Mouse (Mus musculus): Measurements from ENCODE around the gene Slc39a8.

- TF ChIP-seq NELFE (IDR thresholded peaks at IDR 0.05; ENCODE audit: low read depth, low read length), result no peak
- no peak for TF ChIP-seq POLR2A (IDR thresholded peaks at IDR 0.05; ENCODE audit: control insufficient read depth in 1 of 2, insufficient read depth in 1 of 2, low read depth in 1 of 2, low read length in 2 of 2, poor library complexity in 1 of 2)
- TF ChIP-seq TBP (IDR thresholded peaks at IDR 0.05; ENCODE audit: low read depth, low read length), result no peak
- no peak for TF ChIP-seq CTCF (IDR thresholded peaks at IDR 0.05 in 2 of 3, conservative IDR thresholded peaks at IDR 0.05 in 1 of 3; ENCODE audit: control insufficient read depth in 1 of 3, insufficient read depth in 1 of 3, low read depth in 2 of 3, low read length in 3 of 3, poor library complexity in 1 of 3, severe bottlenecking in 1 of 3)
- no peak for TF ChIP-seq POLR2AphosphoS2 (IDR thresholded peaks at IDR 0.05; ENCODE audit: low read length)
- TF ChIP-seq USF1 (IDR thresholded peaks at IDR 0.05; ENCODE audit: low read depth, low read length), result no peak
- TF ChIP-seq ZMIZ1 (IDR thresholded peaks at IDR 0.05; ENCODE audit: low read depth, low read length), result no peak
- no peak for TF ChIP-seq RCOR1 (IDR thresholded peaks at IDR 0.05; ENCODE audit: low read depth, low read length)
- no peak for TF ChIP-seq BHLHE40 (IDR thresholded peaks at IDR 0.05; ENCODE audit: borderline replicate concordance, low read depth, low read length)
Observed at GRCm38 (mm10) chr3:135904881-135905280, 79.8 kb downstream of the Slc39a8 start.
